Mouse (Mus musculus) megakaryocyte, embryonic 14.5 days (primary cell): ENCODE data around the gene Ltbp3. TPM values are rescaled to one million over a fixed set of nuclear protein-coding genes. Genes with fewer than 3 reads are reported as not detected.

Experiments used
- H3K27me3 ChIP-seq: replicated peaks from 2 replicates; pipeline ENCODE3; 2012; ENCODE audit warnings: inconsistent platforms
- H3K36me3 ChIP-seq: replicated peaks from 2 replicates; pipeline ENCODE3; 2012; ENCODE audit warnings: low read length, inconsistent platforms, mixed read lengths
- H3K4me1 ChIP-seq: 2 replicates; pipeline ENCODE4 v1.6.1; 2012; ENCODE audit warnings: inconsistent platforms
- H3K4me3 ChIP-seq: replicated peaks from 2 replicates; pipeline ENCODE3; 2012; ENCODE audit warnings: moderate library complexity, mild to moderate bottlenecking, inconsistent platforms
- H3K9me3 ChIP-seq: 2 replicates; pipeline ENCODE4 v1.6.1; 2012; ENCODE audit warnings: inconsistent platforms
- FLI1 ChIP-seq: IDR thresholded peaks from 2 replicates; pipeline ENCODE4 v1.6.1; 2012; ENCODE audit warnings: low read length, inconsistent platforms, mixed read lengths
- GATA1 ChIP-seq: IDR thresholded peaks from 3 replicates; pipeline ENCODE4 v1.6.1; 2012; ENCODE audit warnings: mixed read lengths, low read length, inconsistent platforms, borderline replicate concordance
- polyA plus RNA-seq: library from polyadenylated mRNA; stranded (reverse); fragments of >175 nt; gene quantifications from 2 replicates; pipeline ENCODE4 v1.2.3, GENCODE M21; 2012; ENCODE audit warnings: low replicate concordance; ENCODE audit not compliant: insufficient read depth

The Ltbp3 gene
- polyA plus RNA-seq, 1 experiment, result 7.9 TPM

DNA sequence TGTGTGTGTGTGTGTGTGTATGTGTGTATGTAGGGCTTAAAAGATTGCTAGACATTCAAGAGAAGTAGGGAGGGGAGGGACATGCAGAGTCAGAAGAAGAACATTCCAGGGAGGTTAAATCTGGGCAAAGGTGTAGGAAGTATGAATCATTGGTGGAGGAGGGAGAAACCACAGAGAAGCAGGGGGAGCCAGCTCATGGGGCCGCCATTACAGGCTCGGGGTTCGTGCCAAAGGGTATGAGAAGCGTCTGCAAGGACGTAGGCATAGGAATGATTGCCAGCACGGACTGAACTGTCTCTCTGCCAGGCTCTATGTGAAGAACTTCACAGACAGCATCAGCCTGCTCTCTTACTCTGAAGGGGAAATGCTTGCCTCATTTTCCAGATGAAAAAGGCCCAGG is 8.8 kb downstream of the Ltbp3 start:
- TF ChIP-seq GATA1, result no peak
- TF ChIP-seq FLI1, result no peak
- Histone ChIP-seq H3K36me3 (no peaks in the 10 kb centered on the region), H3K4me3 (no peak overlapping the region), H3K27me3 (peaks cover 89% of the 10 kb centered on the region), H3K4me1 (peaks cover 43% of the 10 kb centered on the region), H3K9me3 (no peaks in the 10 kb centered on the region)

DNA sequence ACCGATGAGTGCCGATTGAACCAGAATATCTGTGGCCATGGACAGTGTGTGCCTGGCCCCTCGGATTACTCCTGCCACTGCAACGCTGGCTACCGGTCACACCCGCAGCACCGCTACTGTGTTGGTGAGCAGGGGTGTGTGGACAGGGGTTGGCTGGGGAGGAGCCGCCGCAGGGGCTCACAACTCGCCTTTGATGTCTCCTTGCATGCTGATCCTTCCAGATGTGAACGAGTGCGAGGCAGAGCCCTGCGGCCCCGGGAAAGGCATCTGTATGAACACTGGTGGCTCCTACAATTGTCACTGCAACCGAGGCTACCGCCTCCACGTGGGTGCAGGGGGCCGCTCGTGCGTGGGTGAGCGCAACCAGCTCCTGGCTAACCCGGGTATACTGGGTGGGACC is 10.2 kb downstream of the Ltbp3 start:
- H3K4me3 ChIP-seq, result peak overlapping the region; percentile 46
- H3K4me1 ChIP-seq, result peaks cover 36% of the 10 kb centered on the region
- TF ChIP-seq GATA1, result no peak
- TF ChIP-seq FLI1, result no peak
- no peaks in the 10 kb centered on the region for H3K9me3 ChIP-seq
- peaks cover 88% of the 10 kb centered on the region for H3K27me3 ChIP-seq
- H3K36me3 ChIP-seq, result no peaks in the 10 kb centered on the region

DNA sequence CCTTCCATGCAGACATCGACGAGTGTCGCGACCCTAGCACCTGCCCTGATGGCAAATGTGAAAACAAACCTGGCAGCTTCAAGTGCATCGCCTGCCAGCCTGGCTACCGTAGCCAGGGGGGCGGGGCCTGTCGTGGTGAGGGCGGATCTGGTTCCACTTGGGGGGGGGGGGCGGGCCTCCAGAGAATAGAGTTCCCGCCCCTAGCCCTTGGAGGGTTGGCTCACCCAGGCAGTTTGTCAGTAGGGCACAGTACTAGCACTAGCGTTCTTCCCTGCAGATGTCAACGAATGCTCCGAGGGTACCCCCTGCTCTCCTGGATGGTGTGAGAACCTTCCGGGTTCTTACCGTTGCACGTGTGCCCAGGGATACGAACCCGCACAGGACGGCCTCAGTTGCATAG is 11.0 kb downstream of the Ltbp3 start:
- H3K4me3 ChIP-seq, result peak overlapping the region; percentile 66

GRCm38 (mm10) chr19:5756321-5756985 is 15.7 kb downstream of the Ltbp3 start:
- H3K4me3 ChIP-seq, result no peak overlapping the region
- TF ChIP-seq FLI1 (no peak), GATA1 (no peak)
- peaks cover 51% of the 10 kb centered on the region for H3K36me3 ChIP-seq
- no peaks in the 10 kb centered on the region for H3K9me3 ChIP-seq
- H3K4me1 ChIP-seq, result peaks cover 7% of the 10 kb centered on the region
- H3K27me3 ChIP-seq, result peaks cover 42% of the 10 kb centered on the region

More for the DNA sequence above, 11.0 kb downstream of the Ltbp3 start:
- Histone ChIP-seq H3K4me1 (peaks cover 28% of the 10 kb centered on the region), H3K36me3 (peaks cover 4% of the 10 kb centered on the region), H3K9me3 (no peaks in the 10 kb centered on the region), H3K27me3 (peaks cover 87% of the 10 kb centered on the region)
- TF ChIP-seq GATA1 (no peak), FLI1 (no peak)

DNA sequence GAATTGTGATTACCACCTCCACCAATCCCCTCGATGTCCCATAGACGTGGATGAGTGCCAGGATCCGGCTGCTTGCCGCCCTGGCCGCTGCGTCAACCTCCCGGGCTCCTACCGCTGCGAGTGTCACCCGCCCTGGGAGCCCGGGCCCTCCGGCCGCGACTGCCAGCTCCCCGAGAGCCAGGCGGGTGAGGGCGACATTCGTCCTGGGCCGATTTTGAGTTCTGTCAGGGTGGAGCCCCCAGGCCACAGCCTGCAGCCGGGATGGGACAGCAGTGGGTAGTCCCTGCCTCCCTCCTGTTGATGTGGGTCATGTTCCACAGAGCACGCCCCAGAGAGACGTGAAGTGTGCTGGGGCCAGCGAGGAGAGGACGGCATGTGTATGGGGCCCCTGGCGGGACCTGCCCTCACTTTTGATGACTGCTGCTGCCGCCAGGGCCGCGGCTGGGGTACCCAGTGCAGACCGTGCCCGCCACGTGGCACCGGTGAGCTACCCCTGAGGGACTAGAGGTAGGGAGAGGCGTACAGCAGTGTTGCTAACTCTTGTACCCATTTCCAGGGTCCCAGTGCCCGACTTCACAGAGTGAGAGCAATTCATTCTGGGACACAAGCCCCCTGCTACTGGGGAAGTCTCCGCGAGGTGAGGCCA is 16.4 kb downstream of the Ltbp3 start:
- Histone ChIP-seq H3K9me3 (no peaks in the 10 kb centered on the region), H3K4me1 (peaks cover under 1% of the 10 kb centered on the region; the same call in 1 of the 2 replicates), H3K36me3 (peaks cover 58% of the 10 kb centered on the region), H3K27me3 (peaks cover 36% of the 10 kb centered on the region), H3K4me3 (no peak overlapping the region)
- TF ChIP-seq FLI1 (no peak), GATA1 (no peak)

- Histone ChIP-seq H3K9me3 (no peaks in the 10 kb centered on the region), H3K4me1 (no peaks in the 10 kb centered on the region; the same call in 1 of the 2 replicates), H3K4me3 (no peak overlapping the region), H3K27me3 (peaks cover 22% of the 10 kb centered on the region), H3K36me3 (peaks cover 74% of the 10 kb centered on the region)
- TF ChIP-seq FLI1 (no peak), GATA1 (no peak)
These were observed 18.2 kb downstream of the Ltbp3 start for GRCm38 (mm10) chr19:5758878-5759403.

DNA sequence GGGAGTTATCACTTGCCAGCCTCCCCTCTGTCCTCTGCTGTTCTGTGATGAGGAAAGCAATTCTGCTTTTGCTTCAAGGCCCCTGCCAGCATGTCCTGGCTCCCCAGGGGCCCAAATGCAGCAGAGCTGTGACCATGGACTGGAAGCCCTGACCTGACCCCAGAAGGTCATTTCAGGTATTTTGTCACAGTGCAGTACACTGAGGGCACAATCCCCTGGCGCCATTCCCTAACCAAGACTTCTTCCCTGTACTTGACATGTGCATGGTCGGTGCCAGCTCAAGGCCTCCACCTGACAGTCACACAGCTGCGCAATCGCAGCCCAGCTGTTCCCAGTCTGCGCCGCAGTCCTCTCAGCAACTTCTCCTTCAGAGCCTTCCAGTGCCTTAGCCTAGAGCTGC is 22.5 kb downstream of the Ltbp3 start:
- no peaks in the 10 kb centered on the region for H3K9me3 ChIP-seq
- peaks cover 10% of the 10 kb centered on the region for H3K4me1 ChIP-seq
- TF ChIP-seq FLI1 (no peak), GATA1 (no peak)
- H3K4me3 ChIP-seq, result no peak overlapping the region
- no peaks in the 10 kb centered on the region for H3K27me3 ChIP-seq
- H3K36me3 ChIP-seq, result peaks cover 97% of the 10 kb centered on the region

GRCm38 (mm10) chr19:5767271-5767670 is 26.6 kb downstream of the Ltbp3 start:
- peaks cover 43% of the 10 kb centered on the region for H3K4me1 ChIP-seq
- peaks cover 79% of the 10 kb centered on the region for H3K36me3 ChIP-seq
- H3K9me3 ChIP-seq, result no peaks in the 10 kb centered on the region
- TF ChIP-seq GATA1 (no peak), FLI1 (no peak)
- H3K27me3 ChIP-seq, result no peaks in the 10 kb centered on the region
- H3K4me3 ChIP-seq, result no peak overlapping the region

- H3K9me3 ChIP-seq, result no peaks in the 10 kb centered on the region
- H3K27me3 ChIP-seq, result no peaks in the 10 kb centered on the region
- H3K36me3 ChIP-seq, result peaks cover 50% of the 10 kb centered on the region
- peaks cover 43% of the 10 kb centered on the region for H3K4me1 ChIP-seq
- H3K4me3 ChIP-seq, result peak overlapping the region; percentile 95
- no peak for TF ChIP-seq GATA1
- TF ChIP-seq FLI1, result no peak
These were observed 29.6 kb downstream of the Ltbp3 start for GRCm38 (mm10) chr19:5770311-5770710.
